Mouse (Mus musculus): ENCODE results near the gene Zdhhc11. TPM values are rescaled to one million over a fixed set of nuclear protein-coding genes. Genes with fewer than 3 reads are reported as not detected.
A peak's percentile ranks its signal among the peaks of the same experiment; 100 is the strongest.
"Not testable (repeated sequence)": the region's sequence is repeated elsewhere in the genome, so short reads cannot be mapped to it uniquely, and the experiment has no call there.

Gene Zdhhc11
- polyA plus RNA-seq, 1 experiment from 2014 or later = not detected

DNA sequence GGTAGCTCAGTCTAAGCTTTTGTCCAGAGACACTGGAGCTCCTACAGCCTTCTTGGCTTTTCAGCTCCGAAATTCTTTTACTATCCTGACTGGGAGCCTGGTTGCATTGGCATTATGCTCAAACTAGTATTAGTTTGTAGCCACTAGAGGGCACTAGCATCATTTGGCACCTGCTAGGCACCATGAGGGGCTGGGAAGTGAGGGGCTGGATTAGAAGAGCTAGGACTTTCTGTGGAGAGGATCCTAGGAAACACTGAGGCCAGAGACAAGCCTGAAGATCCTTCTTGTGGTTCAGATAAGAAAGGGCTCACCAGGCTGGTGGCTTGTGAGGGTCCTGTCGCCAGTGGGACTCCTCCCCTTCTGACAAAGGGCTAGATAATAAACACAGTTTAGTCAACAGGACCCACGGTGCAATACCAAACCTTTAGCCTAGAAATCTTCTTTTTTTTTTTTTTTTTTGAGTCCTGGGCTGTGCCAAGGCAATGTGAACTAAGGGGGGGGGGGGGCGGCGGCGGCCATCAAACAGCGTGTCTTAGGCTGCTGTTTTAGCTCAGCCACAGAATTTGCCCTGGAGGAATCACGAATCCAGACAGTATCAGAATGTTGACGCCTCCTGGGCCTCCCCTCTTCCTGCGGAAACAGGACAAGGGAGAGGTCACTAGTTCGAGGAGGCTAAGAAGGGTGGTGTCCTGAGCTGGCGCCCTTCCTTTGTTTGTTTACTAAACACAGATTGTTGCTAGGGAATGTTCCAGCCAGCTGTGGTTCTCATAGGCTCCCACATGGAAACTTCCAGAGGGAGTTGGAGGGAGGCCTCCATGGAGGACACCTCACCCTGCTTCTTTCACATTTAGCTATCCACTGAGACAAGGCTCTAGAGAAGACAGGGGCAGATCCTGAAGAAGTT lies 7.1 kb downstream of the Zdhhc11 start:
- Histone ChIP-seq H3K27me3 (no peaks in the 10 kb centered on the region), H3K4me1 (no peaks in the 10 kb centered on the region), H3K27ac (no peak overlapping the region), H3K9me3 (replicated peaks) (no peaks in the 10 kb centered on the region), H3K9ac (no peak overlapping the region), H3K4me2 (no peak overlapping the region), H3K36me3 (ENCODE audit: poor library complexity, severe bottlenecking) (no peaks in the 10 kb centered on the region), H3K4me3 (no peak overlapping the region)
- peak; percentile 90 for ATAC-seq
- WGBS = 39% methylated on average over 12 of the region's 12 CpGs

DNA sequence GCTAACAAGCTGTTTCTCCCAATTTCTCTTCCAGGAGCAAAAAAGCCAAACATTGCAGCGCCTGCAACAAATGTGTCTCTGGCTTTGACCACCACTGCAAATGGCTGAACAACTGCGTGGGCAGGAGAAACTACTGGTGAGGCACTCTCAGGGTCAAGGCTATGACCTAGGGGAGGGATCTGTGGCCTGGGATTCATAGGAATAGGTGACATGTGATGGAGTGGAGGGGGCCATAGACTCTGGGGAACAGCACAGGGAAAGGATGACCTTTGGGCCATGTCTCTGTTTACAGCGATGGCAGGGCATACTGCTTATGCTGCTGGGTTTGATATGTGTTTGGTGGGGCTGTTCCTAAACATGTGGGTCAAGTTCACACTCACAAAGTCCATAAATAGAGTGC lies 10.9 kb downstream of the Zdhhc11 start:
- Histone ChIP-seq H3K4me1 (no peaks in the 10 kb centered on the region), H3K9me3 (replicated peaks) (no peaks in the 10 kb centered on the region), H3K27ac (no peak overlapping the region), H3K4me3 (no peak overlapping the region), H3K4me2 (no peak overlapping the region), H3K9ac (no peak overlapping the region), H3K27me3 (no peaks in the 10 kb centered on the region), H3K36me3 (ENCODE audit: poor library complexity, severe bottlenecking) (no peaks in the 10 kb centered on the region)
- ATAC-seq = no peak
- 94% methylated on average over 3 of the region's 3 CpGs for whole genome bisulfite sequencing

DNA sequence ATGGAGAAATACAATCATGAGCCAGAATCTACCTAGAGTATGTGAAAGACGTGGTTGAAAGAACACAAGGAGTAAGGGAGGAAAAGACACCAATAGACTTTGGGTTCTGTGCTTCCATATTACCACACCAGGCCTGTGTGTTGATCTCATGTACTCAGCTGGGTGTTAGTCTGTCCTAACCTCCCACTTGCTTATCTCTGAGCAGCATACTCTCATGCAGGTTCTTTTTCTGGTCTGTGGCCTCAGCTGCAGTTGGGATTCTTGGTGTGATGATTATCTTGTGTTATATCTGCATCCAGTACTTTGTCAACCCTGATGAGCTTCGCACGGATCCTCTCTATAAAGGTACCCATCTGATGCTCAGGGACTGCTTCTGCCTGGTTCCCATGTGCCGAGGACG lies 13.3 kb downstream of the Zdhhc11 start:
- no peak for ATAC-seq
- Histone ChIP-seq H3K27me3 (no peaks in the 10 kb centered on the region), H3K4me2 (no peak overlapping the region), H3K4me1 (no peaks in the 10 kb centered on the region), H3K4me3 (no peak overlapping the region), H3K36me3 (ENCODE audit: poor library complexity, severe bottlenecking) (no peaks in the 10 kb centered on the region), H3K9me3 (replicated peaks) (no peaks in the 10 kb centered on the region), H3K27ac (no peak overlapping the region), H3K9ac (no peak overlapping the region)
- WGBS = 89% methylated on average over 5 of the region's 5 CpGs

- Histone ChIP-seq H3K4me2 (no peak overlapping the region), H3K9ac (no peak overlapping the region), H3K9me3 (replicated peaks) (no peaks in the 10 kb centered on the region), H3K27ac (no peak overlapping the region), H3K4me1 (no peaks in the 10 kb centered on the region), H3K27me3 (no peaks in the 10 kb centered on the region), H3K4me3 (no peak overlapping the region), H3K36me3 (ENCODE audit: poor library complexity, severe bottlenecking) (no peaks in the 10 kb centered on the region)
- no peak for ATAC-seq
- 84% methylated on average over 5 of the region's 5 CpGs for WGBS
Observed at GRCm38 (mm10) chr13:73990325-73990724, 26.7 kb downstream of the Zdhhc11 start.

DNA sequence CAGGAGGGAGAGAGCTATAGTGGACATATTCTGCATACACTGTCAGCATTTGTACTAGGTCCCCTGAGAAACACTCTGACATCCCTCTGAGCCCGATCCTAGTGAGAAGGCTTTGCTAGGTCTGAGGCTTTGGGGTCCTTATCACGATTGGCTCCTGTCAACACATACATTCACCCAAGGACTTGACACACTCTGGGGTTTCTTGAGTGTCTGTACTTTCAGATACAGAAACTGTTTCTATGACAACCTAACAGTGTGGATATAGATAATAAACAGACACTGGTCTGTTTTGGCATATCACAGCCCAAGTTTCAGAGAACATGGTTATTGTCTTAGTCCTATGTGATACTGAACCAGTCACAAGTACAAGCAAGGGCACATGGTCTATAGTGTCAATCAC lies 27.1 kb downstream of the Zdhhc11 start:
- no peak overlapping the region for H3K4me2 ChIP-seq
- no peaks in the 10 kb centered on the region for H3K27me3 ChIP-seq
- no peak overlapping the region for H3K4me3 ChIP-seq
- ATAC-seq = no peak
- H3K36me3 ChIP-seq (ENCODE audit: poor library complexity, severe bottlenecking) = no peaks in the 10 kb centered on the region
- no peaks in the 10 kb centered on the region for H3K9me3 ChIP-seq (replicated peaks)
- no peak overlapping the region for H3K27ac ChIP-seq
- no peak overlapping the region for H3K9ac ChIP-seq
- H3K4me1 ChIP-seq = no peaks in the 10 kb centered on the region
- 68% methylated on average over 2 of the region's 2 CpGs for WGBS

DNA sequence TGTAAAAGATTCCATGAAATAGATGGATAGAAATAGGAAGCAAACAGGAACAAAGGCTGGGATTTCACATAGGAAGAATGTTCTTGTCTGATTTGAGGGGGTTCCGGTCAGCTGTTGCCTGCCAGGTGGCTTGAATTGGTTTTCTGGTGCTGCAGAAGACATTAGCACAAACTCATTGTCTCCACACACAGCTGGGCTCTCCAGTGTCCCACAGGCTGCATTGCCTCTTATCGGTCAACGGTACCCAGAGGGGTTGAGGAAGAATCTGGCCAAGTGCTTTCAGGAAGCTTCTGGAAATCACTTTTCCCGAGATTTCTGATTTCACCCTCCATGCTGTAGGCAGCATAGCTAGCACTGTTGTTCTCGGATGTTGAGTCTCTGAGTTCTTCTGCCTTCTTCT lies 27.6 kb downstream of the Zdhhc11 start:
- 85% methylated on average over 5 of the region's 5 CpGs for WGBS
- Histone ChIP-seq H3K4me2 (no peak overlapping the region), H3K4me3 (no peak overlapping the region), H3K27me3 (no peaks in the 10 kb centered on the region), H3K36me3 (ENCODE audit: poor library complexity, severe bottlenecking) (no peaks in the 10 kb centered on the region), H3K4me1 (no peaks in the 10 kb centered on the region), H3K27ac (no peak overlapping the region), H3K9ac (no peak overlapping the region), H3K9me3 (replicated peaks) (no peaks in the 10 kb centered on the region)
- no peak for ATAC-seq

DNA sequence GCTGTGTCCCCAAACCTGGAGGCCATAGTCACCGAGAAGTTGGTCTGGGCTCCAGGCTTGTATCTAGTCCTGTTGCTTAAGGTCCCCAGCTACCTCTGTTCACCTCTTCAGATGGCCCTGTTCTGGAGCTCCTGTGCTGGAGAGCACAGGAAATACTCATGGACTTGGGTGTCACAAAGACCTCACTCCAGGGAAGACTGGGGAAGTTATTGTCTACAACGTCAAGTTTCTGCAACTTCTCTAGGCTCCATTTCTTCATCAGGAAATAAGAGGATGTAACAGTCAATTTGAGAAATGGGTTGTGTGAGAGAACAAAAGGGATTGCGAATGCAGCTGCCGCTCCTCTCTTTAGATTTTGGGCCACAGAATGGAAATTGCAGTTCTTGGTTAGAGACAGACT lies 32.8 kb downstream of the Zdhhc11 start:
- Histone ChIP-seq H3K4me1 (no peaks in the 10 kb centered on the region), H3K9ac (no peak overlapping the region), H3K9me3 (replicated peaks) (no peaks in the 10 kb centered on the region), H3K36me3 (ENCODE audit: poor library complexity, severe bottlenecking) (no peaks in the 10 kb centered on the region), H3K4me3 (no peak overlapping the region), H3K4me2 (no peak overlapping the region), H3K27ac (no peak overlapping the region), H3K27me3 (no peaks in the 10 kb centered on the region)
- WGBS = 90% methylated on average over 4 of the region's 4 CpGs
- no peak for ATAC-seq

DNA sequence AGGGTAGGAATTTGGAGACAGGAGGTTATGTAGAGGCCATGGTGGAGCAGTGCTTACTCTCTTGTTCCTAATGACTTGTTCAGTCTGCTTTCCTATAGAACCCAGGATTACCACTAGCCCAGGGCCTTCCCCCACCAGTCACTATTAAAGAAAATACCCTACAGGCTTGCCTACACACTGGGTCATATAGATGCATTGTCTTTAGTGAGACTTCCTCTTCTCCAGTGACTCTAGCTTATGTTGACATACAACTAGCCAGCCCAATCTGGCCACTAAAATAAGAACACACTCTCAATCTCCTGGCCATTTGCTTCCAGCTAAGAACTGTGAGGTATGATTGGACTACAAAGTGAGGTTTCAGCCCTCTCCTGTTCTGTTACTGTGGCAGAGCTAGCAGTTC lies 36.9 kb downstream of the Zdhhc11 start:
- Histone ChIP-seq H3K9ac (no peak overlapping the region), H3K4me3 (no peak overlapping the region), H3K27me3 (no peaks in the 10 kb centered on the region), H3K4me1 (no peaks in the 10 kb centered on the region), H3K27ac (no peak overlapping the region), H3K36me3 (ENCODE audit: poor library complexity, severe bottlenecking) (no peaks in the 10 kb centered on the region), H3K9me3 (replicated peaks) (no peaks in the 10 kb centered on the region), H3K4me2 (no peak overlapping the region)
- ATAC-seq = no peak

DNA sequence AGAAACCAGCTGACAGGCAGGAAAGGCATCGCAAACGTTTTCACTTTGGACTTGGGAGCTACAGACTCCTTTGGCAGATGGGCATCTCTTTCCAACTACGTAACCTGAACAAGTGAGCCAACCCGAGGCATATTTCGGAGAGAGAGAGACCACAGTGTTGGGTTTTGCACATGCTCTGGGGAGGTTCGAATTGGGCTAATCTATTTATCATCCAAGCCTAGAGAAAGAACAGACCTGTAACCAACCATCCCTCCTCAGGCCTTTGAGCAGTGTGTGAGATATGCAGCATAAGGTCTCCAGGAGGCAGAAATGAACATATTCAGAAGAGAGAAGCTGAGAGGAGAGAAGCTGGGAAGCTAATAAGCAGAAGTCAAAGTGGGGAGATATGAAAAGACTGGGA lies 37.3 kb downstream of the Zdhhc11 start:
- 85% methylated on average over 6 of the region's 6 CpGs for WGBS
- Histone ChIP-seq H3K9ac (no peak overlapping the region), H3K27me3 (no peaks in the 10 kb centered on the region), H3K4me1 (no peaks in the 10 kb centered on the region), H3K36me3 (ENCODE audit: poor library complexity, severe bottlenecking) (no peaks in the 10 kb centered on the region), H3K4me2 (no peak overlapping the region), H3K9me3 (replicated peaks) (no peaks in the 10 kb centered on the region), H3K27ac (no peak overlapping the region), H3K4me3 (no peak overlapping the region)
- no peak for ATAC-seq

DNA sequence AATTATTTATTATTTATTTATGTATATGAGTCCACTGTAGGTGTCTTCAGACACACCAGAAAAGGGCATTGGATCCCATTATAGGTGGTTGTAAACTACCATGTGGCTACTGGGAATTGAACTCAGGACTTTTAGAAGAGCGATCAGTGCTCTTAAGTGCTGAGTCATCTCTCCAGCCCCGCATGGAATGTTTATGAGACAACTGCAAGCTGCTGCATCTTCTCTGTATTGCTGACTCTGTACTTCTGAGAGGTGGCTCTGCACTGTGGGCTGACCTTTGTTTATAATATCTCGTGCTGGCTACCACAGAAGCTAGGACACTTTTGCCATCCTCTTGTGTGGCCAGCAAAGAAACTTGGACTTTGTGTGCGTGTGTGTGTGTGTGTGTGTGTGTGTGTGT lies 37.8 kb downstream of the Zdhhc11 start:
- ATAC-seq = no peak
- H3K27me3 ChIP-seq = peaks cover 3% of the 10 kb centered on the region; the same call in 1 of the 2 replicates
- no peak overlapping the region for H3K4me3 ChIP-seq
- no peak overlapping the region for H3K27ac ChIP-seq
- H3K9ac ChIP-seq = no peak overlapping the region
- H3K9me3 ChIP-seq (replicated peaks) = no peaks in the 10 kb centered on the region
- WGBS = 79% methylated on average over 4 of the region's 4 CpGs
- no peaks in the 10 kb centered on the region for H3K36me3 ChIP-seq (ENCODE audit: poor library complexity, severe bottlenecking)
- no peaks in the 10 kb centered on the region for H3K4me1 ChIP-seq
- no peak overlapping the region for H3K4me2 ChIP-seq

DNA sequence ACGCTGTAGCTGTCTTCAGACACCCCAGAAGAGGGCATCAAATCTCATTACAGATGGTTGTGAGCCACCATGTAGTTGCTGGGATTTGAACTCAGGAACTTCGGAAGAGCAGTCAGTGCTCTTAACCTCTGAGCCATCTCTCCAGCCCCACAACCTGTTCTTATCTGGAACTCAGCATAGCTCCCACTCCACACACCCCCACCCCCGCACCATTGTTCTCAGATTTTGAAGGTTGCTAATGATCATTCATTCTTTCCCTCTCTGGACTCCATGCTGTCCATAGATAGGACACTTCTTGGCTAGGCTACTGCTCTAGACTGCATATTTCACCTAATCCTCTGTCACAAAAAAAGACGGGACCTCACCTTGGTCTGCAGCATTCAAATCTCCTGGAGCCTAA lies 43.2 kb downstream of the Zdhhc11 start:
- not testable (repeated sequence) for H3K27ac ChIP-seq; H3K4me3 ChIP-seq; H3K9ac ChIP-seq; ATAC-seq; H3K9me3 ChIP-seq (replicated peaks); H3K4me2 ChIP-seq; H3K36me3 ChIP-seq (ENCODE audit: poor library complexity, severe bottlenecking); H3K4me1 ChIP-seq
- 87% methylated on average over 4 of the region's 4 CpGs for WGBS
- peaks cover 17% of the 10 kb centered on the region for H3K27me3 ChIP-seq

DNA sequence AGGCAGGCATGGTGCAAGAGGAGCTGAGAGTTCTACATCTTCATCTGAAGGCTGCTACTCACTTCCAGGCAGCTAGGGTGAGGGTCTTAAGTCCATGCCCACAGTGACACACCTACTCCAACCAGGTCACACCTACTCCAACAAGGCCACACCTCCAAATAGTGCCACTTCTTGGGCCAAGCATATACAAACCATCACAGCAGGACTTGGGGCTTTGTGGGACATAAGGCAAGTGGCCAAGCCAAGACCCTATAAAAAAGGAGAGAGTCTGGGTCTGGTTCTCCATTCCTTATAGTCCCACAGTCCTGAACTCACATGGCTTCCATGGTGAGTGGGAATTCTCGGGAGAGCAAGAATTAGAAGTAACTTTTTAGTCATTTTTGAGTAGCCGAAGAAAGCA lies 44.6 kb downstream of the Zdhhc11 start:
- not testable (repeated sequence) for ATAC-seq; H3K4me3 ChIP-seq; H3K36me3 ChIP-seq (ENCODE audit: poor library complexity, severe bottlenecking); H3K9ac ChIP-seq; H3K4me2 ChIP-seq; H3K4me1 ChIP-seq; H3K27ac ChIP-seq; H3K9me3 ChIP-seq (replicated peaks)
- peaks cover 17% of the 10 kb centered on the region for H3K27me3 ChIP-seq
- 77% methylated on average over 2 of the region's 2 CpGs for WGBS
